Mouse (Mus musculus) bone marrow, adult 2 months (tissue): ENCODE measurements around the gene C9. TPM values are rescaled to one million over a fixed set of nuclear protein-coding genes. Genes with fewer than 3 reads are reported as not detected.

Source experiments
- H3K27ac ChIP-seq: fragments of 200-500 bp; 2 replicates; pipeline ENCODE4 v1.5.1; 2012; ENCODE audit warnings: low read depth, mild to moderate bottlenecking, control low read depth, inconsistent platforms, low read length; ENCODE audit not compliant: control insufficient read depth, poor library complexity, insufficient read depth
- H3K4me1 ChIP-seq: fragments of 200-500 bp; 2 replicates; pipeline ENCODE4 v1.6.1; 2011; ENCODE audit warnings: low read length; ENCODE audit not compliant: control insufficient read depth, insufficient read depth
- H3K4me3 ChIP-seq: fragments of 200-500 bp; replicated peaks from 2 replicates; pipeline ENCODE3; 2011; ENCODE audit warnings: mild to moderate bottlenecking, low read depth, low read length, control low read depth; ENCODE audit not compliant: control insufficient read depth
- CTCF ChIP-seq: fragments of 200-500 bp; IDR thresholded peaks from 2 replicates; pipeline ENCODE4 v1.5.1; 2011; ENCODE audit warnings: low read length, control low read depth; ENCODE audit not compliant: control insufficient read depth, insufficient read depth
- POLR2A ChIP-seq: fragments of 200-500 bp; IDR thresholded peaks from 2 replicates; pipeline ENCODE4 v1.6.1; 2011; ENCODE audit warnings: low read depth, mild to moderate bottlenecking, control low read depth, low read length, borderline replicate concordance; ENCODE audit not compliant: control insufficient read depth
- WGBS: fragments of 180-500 bp; shearing (Covaris S2); methylation state at CpG from one replicate; pipeline ENCODE4 v1.1.7; 2018; 5-methylcytosine and 5-hydroxymethylcytosine counted together
- polyA plus RNA-seq: library from polyadenylated mRNA; stranded (reverse); fragments of >200 nt; gene quantifications from 2 replicates; pipeline ENCODE4 v1.2.4, GENCODE M21; 2011; ENCODE audit warnings: low replicate concordance; ENCODE audit not compliant: missing spikeins, insufficient read depth, insufficient read length

C9 gene
- polyA plus RNA-seq, 1 experiment: 22.0 TPM

GRCm38 (mm10) chr15:6448892-6449291 is 3.8 kb downstream of the C9 start:
- Histone ChIP-seq H3K27ac (no peak overlapping the region), H3K4me3 (no peak overlapping the region), H3K4me1 (no peaks in the 10 kb centered on the region)
- 70% methylated on average over 9 of the region's 9 CpGs for whole genome bisulfite sequencing
- TF ChIP-seq POLR2A: no peak
- TF ChIP-seq CTCF: no peak

- WGBS: 75% methylated on average over 2 of the region's 2 CpGs
- Histone ChIP-seq H3K27ac (no peak overlapping the region), H3K4me3 (no peak overlapping the region), H3K4me1 (no peaks in the 10 kb centered on the region)
- no peak for TF ChIP-seq CTCF
- TF ChIP-seq POLR2A: no peak
Measured at GRCm38 (mm10) chr15:6454461-6454860, 9.3 kb downstream of the C9 start.

GRCm38 (mm10) chr15:6461381-6461780 is 16.3 kb downstream of the C9 start:
- H3K4me3 ChIP-seq: no peak overlapping the region
- TF ChIP-seq POLR2A (no peak), CTCF (no peak)
- no peaks in the 10 kb centered on the region for H3K4me1 ChIP-seq
- WGBS: 87% methylated on average over 8 of the region's 8 CpGs
- H3K27ac ChIP-seq: no peak overlapping the region

- TF ChIP-seq POLR2A (no peak), CTCF (no peak)
- H3K27ac ChIP-seq: no peak overlapping the region
- no peaks in the 10 kb centered on the region for H3K4me1 ChIP-seq
- H3K4me3 ChIP-seq: no peak overlapping the region
- WGBS: 79% methylated on average over 3 of the region's 3 CpGs
Measured at GRCm38 (mm10) chr15:6463361-6463923, 18.3 kb downstream of the C9 start.

- H3K27ac ChIP-seq: no peak overlapping the region
- TF ChIP-seq CTCF (no peak), POLR2A (no peak)
- H3K4me3 ChIP-seq: no peak overlapping the region
- WGBS: 88% methylated on average over 10 of the region's 10 CpGs
- H3K4me1 ChIP-seq: no peaks in the 10 kb centered on the region
Measured at GRCm38 (mm10) chr15:6466995-6467394, 21.9 kb downstream of the C9 start.

GRCm38 (mm10) chr15:6468845-6469244 is 23.7 kb downstream of the C9 start:
- Histone ChIP-seq H3K27ac (no peak overlapping the region), H3K4me3 (no peak overlapping the region), H3K4me1 (no peaks in the 10 kb centered on the region)
- TF ChIP-seq POLR2A (no peak), CTCF (no peak)
- WGBS: 90% methylated on average over 1 of the region's 1 CpGs

GRCm38 (mm10) chr15:6469384-6469783 is 24.3 kb downstream of the C9 start:
- H3K4me3 ChIP-seq: no peak overlapping the region
- no peak overlapping the region for H3K27ac ChIP-seq
- no peaks in the 10 kb centered on the region for H3K4me1 ChIP-seq
- TF ChIP-seq CTCF (no peak), POLR2A (no peak)
- WGBS: 74% methylated on average over 3 of the region's 3 CpGs

- TF ChIP-seq CTCF (no peak), POLR2A (no peak)
- WGBS: 65% methylated on average over 3 of the region's 3 CpGs
- Histone ChIP-seq H3K4me3 (no peak overlapping the region), H3K27ac (no peak overlapping the region), H3K4me1 (no peaks in the 10 kb centered on the region)
Measured at GRCm38 (mm10) chr15:6483561-6483960, 38.4 kb downstream of the C9 start.

GRCm38 (mm10) chr15:6492386-6492785 is 47.3 kb downstream of the C9 start:
- WGBS: 86% methylated on average over 2 of the region's 2 CpGs
- no peak overlapping the region for H3K27ac ChIP-seq
- no peak overlapping the region for H3K4me3 ChIP-seq
- TF ChIP-seq CTCF (no peak), POLR2A (no peak)
- no peaks in the 10 kb centered on the region for H3K4me1 ChIP-seq
